Mouse (Mus musculus): ENCODE measurements around the gene Nacad. TPM values are rescaled to one million over a fixed set of nuclear protein-coding genes. Genes with fewer than 3 reads are reported as not detected.

Nacad gene
- polyA plus RNA-seq, 1 experiment from 2014 or later: 1.3 TPM

GRCm38 (mm10) chr11:6593406-6593805, 12.4 kb downstream of the Nacad start:
- Histone ChIP-seq H3K27me3 (ENCODE audit: control insufficient read depth, insufficient read depth, low read length) (no peaks in the 10 kb centered on the region), H3K27ac (ENCODE audit: low read depth, low read length) (no peak overlapping the region)

GRCm38 (mm10) chr11:6590933-6591675, 14.7 kb downstream of the Nacad start:
- H3K4me3 ChIP-seq (ENCODE audit: low read depth, low read length): no peak overlapping the region
- no peaks in the 10 kb centered on the region for H3K9me3 ChIP-seq (replicated peaks; ENCODE audit: control insufficient read depth, low read length)
- no peak overlapping the region for H3K27ac ChIP-seq (ENCODE audit: low read depth, low read length)
- no peak overlapping the region for H3K9ac ChIP-seq (ENCODE audit: low read depth, low read length)
- peaks cover 29% of the 10 kb centered on the region for H3K36me3 ChIP-seq (ENCODE audit: control insufficient read depth, insufficient read depth, low read length)
- ATAC-seq (replicated peaks; ENCODE audit: insufficient number of reproducible peaks, low FRiP score, low TSS enrichment): no peak
- peaks cover 8% of the 10 kb centered on the region for H3K4me1 ChIP-seq (ENCODE audit: control insufficient read depth, insufficient read depth, low read length)
- no peaks in the 10 kb centered on the region for H3K27me3 ChIP-seq (ENCODE audit: control insufficient read depth, insufficient read depth, low read length)
- WGBS (ENCODE audit: insufficient replicate concordance): 65% methylated on average over 10 of the region's 10 CpGs
- no peak overlapping the region for H3K4me2 ChIP-seq

More at GRCm38 (mm10) chr11:6593406-6593805, 12.4 kb downstream of the Nacad start:
- H3K9me3 ChIP-seq (replicated peaks; ENCODE audit: control insufficient read depth, low read length): no peaks in the 10 kb centered on the region
- H3K4me1 ChIP-seq (ENCODE audit: control insufficient read depth, insufficient read depth, low read length): peaks cover 15% of the 10 kb centered on the region
- no peak overlapping the region for H3K9ac ChIP-seq (ENCODE audit: low read depth, low read length)
- WGBS (ENCODE audit: insufficient replicate concordance): 86% methylated on average over 11 of the region's 11 CpGs
- no peak for ATAC-seq (replicated peaks; ENCODE audit: insufficient number of reproducible peaks, low FRiP score, low TSS enrichment)
- peaks cover 38% of the 10 kb centered on the region for H3K36me3 ChIP-seq (ENCODE audit: control insufficient read depth, insufficient read depth, low read length)
- no peak overlapping the region for H3K4me2 ChIP-seq
- H3K4me3 ChIP-seq (ENCODE audit: low read depth, low read length): no peak overlapping the region

- no peak for ATAC-seq (replicated peaks; ENCODE audit: insufficient number of reproducible peaks, low FRiP score, low TSS enrichment)
- Histone ChIP-seq H3K9ac (ENCODE audit: low read depth, low read length) (no peak overlapping the region), H3K27ac (ENCODE audit: low read depth, low read length) (no peak overlapping the region), H3K4me2 (no peak overlapping the region), H3K36me3 (ENCODE audit: control insufficient read depth, insufficient read depth, low read length) (peaks cover 33% of the 10 kb centered on the region), H3K4me3 (ENCODE audit: low read depth, low read length) (no peak overlapping the region), H3K9me3 (replicated peaks; ENCODE audit: control insufficient read depth, low read length) (no peaks in the 10 kb centered on the region), H3K4me1 (ENCODE audit: control insufficient read depth, insufficient read depth, low read length) (peaks cover 7% of the 10 kb centered on the region), H3K27me3 (ENCODE audit: control insufficient read depth, insufficient read depth, low read length) (no peaks in the 10 kb centered on the region)
- 77% methylated on average over 7 of the region's 7 CpGs for WGBS (ENCODE audit: insufficient replicate concordance)
Observed at GRCm38 (mm10) chr11:6589838-6590237, 16.0 kb downstream of the Nacad start.

GRCm38 (mm10) chr11:6588295-6588694, 17.6 kb downstream of the Nacad start:
- Histone ChIP-seq H3K4me2 (no peak overlapping the region), H3K4me3 (ENCODE audit: low read depth, low read length) (no peak overlapping the region), H3K27ac (ENCODE audit: low read depth, low read length) (no peak overlapping the region), H3K9ac (ENCODE audit: low read depth, low read length) (no peak overlapping the region), H3K9me3 (replicated peaks; ENCODE audit: control insufficient read depth, low read length) (no peaks in the 10 kb centered on the region), H3K36me3 (ENCODE audit: control insufficient read depth, insufficient read depth, low read length) (peaks cover 32% of the 10 kb centered on the region), H3K27me3 (ENCODE audit: control insufficient read depth, insufficient read depth, low read length) (no peaks in the 10 kb centered on the region), H3K4me1 (ENCODE audit: control insufficient read depth, insufficient read depth, low read length) (peaks cover 6% of the 10 kb centered on the region)
- ATAC-seq (replicated peaks; ENCODE audit: insufficient number of reproducible peaks, low FRiP score, low TSS enrichment): no peak
- 85% methylated on average over 7 of the region's 7 CpGs for WGBS (ENCODE audit: insufficient replicate concordance)

GRCm38 (mm10) chr11:6587249-6587940, 18.5 kb downstream of the Nacad start:
- Histone ChIP-seq H3K36me3 (ENCODE audit: control insufficient read depth, insufficient read depth, low read length) (peaks cover 26% of the 10 kb centered on the region), H3K4me3 (ENCODE audit: low read depth, low read length) (no peak overlapping the region), H3K27ac (ENCODE audit: low read depth, low read length) (no peak overlapping the region), H3K9ac (ENCODE audit: low read depth, low read length) (no peak overlapping the region), H3K9me3 (replicated peaks; ENCODE audit: control insufficient read depth, low read length) (no peaks in the 10 kb centered on the region), H3K4me1 (ENCODE audit: control insufficient read depth, insufficient read depth, low read length) (peaks cover 6% of the 10 kb centered on the region), H3K27me3 (ENCODE audit: control insufficient read depth, insufficient read depth, low read length) (no peaks in the 10 kb centered on the region), H3K4me2 (no peak overlapping the region)
- WGBS (ENCODE audit: insufficient replicate concordance): 86% methylated on average over 7 of the region's 7 CpGs
- no peak for ATAC-seq (replicated peaks; ENCODE audit: insufficient number of reproducible peaks, low FRiP score, low TSS enrichment)

GRCm38 (mm10) chr11:6586660-6587059, 19.2 kb downstream of the Nacad start:
- ATAC-seq (replicated peaks; ENCODE audit: insufficient number of reproducible peaks, low FRiP score, low TSS enrichment): no peak
- Histone ChIP-seq H3K9ac (ENCODE audit: low read depth, low read length) (no peak overlapping the region), H3K4me2 (no peak overlapping the region), H3K27ac (ENCODE audit: low read depth, low read length) (no peak overlapping the region), H3K27me3 (ENCODE audit: control insufficient read depth, insufficient read depth, low read length) (no peaks in the 10 kb centered on the region), H3K4me1 (ENCODE audit: control insufficient read depth, insufficient read depth, low read length) (peaks cover 6% of the 10 kb centered on the region), H3K9me3 (replicated peaks; ENCODE audit: control insufficient read depth, low read length) (no peaks in the 10 kb centered on the region), H3K4me3 (ENCODE audit: low read depth, low read length) (no peak overlapping the region), H3K36me3 (ENCODE audit: control insufficient read depth, insufficient read depth, low read length) (peaks cover 23% of the 10 kb centered on the region)
- WGBS (ENCODE audit: insufficient replicate concordance): 79% methylated on average over 3 of the region's 3 CpGs

- no peak for ATAC-seq (replicated peaks; ENCODE audit: insufficient number of reproducible peaks, low FRiP score, low TSS enrichment)
- H3K36me3 ChIP-seq (ENCODE audit: control insufficient read depth, insufficient read depth, low read length): peaks cover 15% of the 10 kb centered on the region
Observed at GRCm38 (mm10) chr11:6585748-6586147, 20.1 kb downstream of the Nacad start.

GRCm38 (mm10) chr11:6581560-6581959, 24.3 kb downstream of the Nacad start:
- H3K9ac ChIP-seq (ENCODE audit: low read depth, low read length): no peak overlapping the region
- no peak overlapping the region for H3K4me2 ChIP-seq
- WGBS (ENCODE audit: insufficient replicate concordance): 83% methylated on average over 2 of the region's 2 CpGs
- no peak overlapping the region for H3K27ac ChIP-seq (ENCODE audit: low read depth, low read length)
- no peaks in the 10 kb centered on the region for H3K9me3 ChIP-seq (replicated peaks; ENCODE audit: control insufficient read depth, low read length)
- no peak overlapping the region for H3K4me3 ChIP-seq (ENCODE audit: low read depth, low read length)
- H3K4me1 ChIP-seq (ENCODE audit: control insufficient read depth, insufficient read depth, low read length): peaks cover 6% of the 10 kb centered on the region
- ATAC-seq (replicated peaks; ENCODE audit: insufficient number of reproducible peaks, low FRiP score, low TSS enrichment): no peak
- 0 out of 2 replicates have a peak, but pooled peaks cover 8% of the 10 kb centered on the region for H3K36me3 ChIP-seq (ENCODE audit: control insufficient read depth, insufficient read depth, low read length)
- no peaks in the 10 kb centered on the region for H3K27me3 ChIP-seq (ENCODE audit: control insufficient read depth, insufficient read depth, low read length)

More at GRCm38 (mm10) chr11:6585748-6586147, 20.1 kb downstream of the Nacad start:
- no peaks in the 10 kb centered on the region for H3K9me3 ChIP-seq (replicated peaks; ENCODE audit: control insufficient read depth, low read length)
- WGBS (ENCODE audit: insufficient replicate concordance): 86% methylated on average over 8 of the region's 8 CpGs
- peaks cover 6% of the 10 kb centered on the region for H3K4me1 ChIP-seq (ENCODE audit: control insufficient read depth, insufficient read depth, low read length)
- no peak overlapping the region for H3K4me3 ChIP-seq (ENCODE audit: low read depth, low read length)
- H3K4me2 ChIP-seq: no peak overlapping the region
- no peak overlapping the region for H3K27ac ChIP-seq (ENCODE audit: low read depth, low read length)
- H3K27me3 ChIP-seq (ENCODE audit: control insufficient read depth, insufficient read depth, low read length): no peaks in the 10 kb centered on the region
- H3K9ac ChIP-seq (ENCODE audit: low read depth, low read length): no peak overlapping the region

Measured in heart, embryonic 11.5 days (tissue).